Mouse (Mus musculus) kidney, adult 11 months (tissue): Measurements from ENCODE around the gene Eif2s1.

Experiments used
- DNase-seq: peaks from one replicate; pipeline ENCODE4 v3.0.0; 2022

Eif2s1 gene

GRCm38 (mm10) chr12:78861496-78862253 lies at the start of gene Eif2s1, which contains the start of gene Atp6v1d:
TSS of gene Eif2s1 (plus strand) at chr12:78861819.
TSS of gene Atp6v1d (minus strand) at chr12:78861638.
- DNase-seq = peak; percentile 99

- no peak for DNase-seq
These were observed 47.2 kb upstream of the Eif2s1 start for GRCm38 (mm10) chr12:78814437-78814836.

GRCm38 (mm10) chr12:78834496-78834895 lies 27.1 kb upstream of the Eif2s1 start:
- no peak for DNase-seq

GRCm38 (mm10) chr12:78839906-78840305 lies 21.7 kb upstream of the Eif2s1 start:
- DNase-seq = no peak

- DNase-seq = no peak
These were observed 19.2 kb upstream of the Eif2s1 start for GRCm38 (mm10) chr12:78842429-78842828.

- peak; percentile 10 for DNase-seq
These were observed 13.4 kb upstream of the Eif2s1 start for GRCm38 (mm10) chr12:78848246-78848645.

GRCm38 (mm10) chr12:78860921-78861495 lies 611 bp upstream of the Eif2s1 start:
- DNase-seq = no peak

- no peak for DNase-seq
These were observed 673 bp downstream of the Eif2s1 start for GRCm38 (mm10) chr12:78862254-78862730.

GRCm38 (mm10) chr12:78865434-78865833 lies 3.8 kb downstream of the Eif2s1 start:
- DNase-seq = no peak

GRCm38 (mm10) chr12:78868115-78868514 lies 6.5 kb downstream of the Eif2s1 start:
- DNase-seq = no peak

- DNase-seq = no peak
These were observed 13.0 kb downstream of the Eif2s1 start for GRCm38 (mm10) chr12:78874581-78874980.

GRCm38 (mm10) chr12:78890062-78890461 lies 28.4 kb downstream of the Eif2s1 start:
- DNase-seq = peak; percentile 31

GRCm38 (mm10) chr12:78891149-78891548 lies 29.5 kb downstream of the Eif2s1 start:
- no peak for DNase-seq

- no peak for DNase-seq
These were observed 36.2 kb downstream of the Eif2s1 start for GRCm38 (mm10) chr12:78897861-78898260.

- DNase-seq = no peak
These were observed 39.8 kb downstream of the Eif2s1 start for GRCm38 (mm10) chr12:78901467-78901866.

GRCm38 (mm10) chr12:78903313-78903712 lies 41.7 kb downstream of the Eif2s1 start:
- DNase-seq = no peak

GRCm38 (mm10) chr12:78904499-78904898 lies 42.9 kb downstream of the Eif2s1 start:
- no peak for DNase-seq

GRCm38 (mm10) chr12:78906707-78907162 lies 45.1 kb downstream of the Eif2s1 start, which contains the start of gene Plek2:
TSS of gene Plek2 (minus strand) at chr12:78906964.
- DNase-seq = peak; percentile 71

- no peak for DNase-seq
These were observed 46.5 kb downstream of the Eif2s1 start for GRCm38 (mm10) chr12:78908081-78908605.

- no peak for DNase-seq
These were observed 49.3 kb downstream of the Eif2s1 start for GRCm38 (mm10) chr12:78910684-78911461.

- DNase-seq = no peak
These were observed 50.2 kb downstream of the Eif2s1 start for GRCm38 (mm10) chr12:78911707-78912417.

GRCm38 (mm10) chr12:78914458-78914857 lies 52.8 kb downstream of the Eif2s1 start:
- DNase-seq = no peak
